Mouse (Mus musculus) effector memory CD4-positive, alpha-beta T cell, adult 7 months (primary cell): Measurements from ENCODE around the gene Olfr976. TPM values are rescaled to one million over a fixed set of nuclear protein-coding genes. Genes with fewer than 3 reads are reported as not detected.

Experiments used
- polyA plus RNA-seq: library from polyadenylated mRNA; unstranded; fragments of 100-300 nt; shearing (Covaris generic); gene quantifications from one replicate; pipeline ENCODE4 v1.2.1, GENCODE M21; 2017

Gene Olfr976
- not detected for polyA plus RNA-seq

GRCm38 (mm10) chr9:39961033-39961432 lies at the start of gene Olfr976:
Gene Olfr976, minus strand, starts transcription at chr9:39961133.

GRCm38 (mm10) chr9:40009482-40009881 lies 48.5 kb upstream of the Olfr976 start, which contains the start of gene Olfr980:
Gene Olfr980, minus strand, starts transcription at chr9:40009582.

DNA sequence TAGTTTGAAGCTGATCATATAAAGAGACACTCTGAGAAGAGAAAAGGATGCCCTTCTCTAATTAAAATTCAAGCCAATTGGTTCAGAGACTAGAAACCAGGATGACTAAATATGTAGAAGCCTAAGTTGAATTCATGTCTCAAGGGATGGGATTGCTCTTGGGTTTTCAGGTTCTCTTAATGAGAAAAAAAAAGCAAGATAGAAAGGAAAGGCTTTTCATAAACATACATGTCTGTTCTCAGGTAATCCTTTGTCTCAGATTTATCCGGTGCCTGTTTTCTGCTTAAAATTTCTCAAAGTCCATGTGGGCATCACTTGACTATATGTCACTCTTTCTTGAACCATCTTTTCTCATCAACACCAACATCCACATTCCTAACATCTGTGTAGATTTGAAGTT lies 42.4 kb upstream of the Olfr976 start, which contains the start of gene Olfr979:
Olfr979 (minus strand) TSS at position 101 of the 400 bp plus-strand sequence.

GRCm38 (mm10) chr9:39991813-39992212 lies 30.9 kb upstream of the Olfr976 start, which contains the start of gene Olfr978:
Gene Olfr978, plus strand, starts transcription at chr9:39992113.

DNA sequence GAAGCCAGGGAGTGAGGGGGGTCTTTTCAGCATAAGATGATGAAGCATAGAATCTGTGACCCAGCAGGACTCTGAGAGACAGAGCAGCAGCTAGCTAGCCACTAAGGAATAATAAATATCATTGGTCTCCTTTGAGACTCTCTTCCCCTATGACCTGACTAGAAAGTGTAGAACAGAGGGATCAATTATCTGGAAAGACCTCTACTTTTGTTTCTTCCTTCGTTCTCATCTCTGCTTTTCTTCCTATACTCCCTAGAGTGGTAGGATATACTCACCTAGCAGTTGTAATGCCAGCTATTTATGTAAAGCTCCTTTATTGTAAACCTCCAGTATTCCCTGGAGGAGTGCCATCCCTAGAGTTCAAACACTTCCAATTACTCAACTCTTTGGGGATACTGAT lies 9.0 kb downstream of the Olfr976 start, which contains the start of gene Olfr975:
Olfr975 (minus strand) TSS at position 101 of the 400 bp plus-strand sequence.

DNA sequence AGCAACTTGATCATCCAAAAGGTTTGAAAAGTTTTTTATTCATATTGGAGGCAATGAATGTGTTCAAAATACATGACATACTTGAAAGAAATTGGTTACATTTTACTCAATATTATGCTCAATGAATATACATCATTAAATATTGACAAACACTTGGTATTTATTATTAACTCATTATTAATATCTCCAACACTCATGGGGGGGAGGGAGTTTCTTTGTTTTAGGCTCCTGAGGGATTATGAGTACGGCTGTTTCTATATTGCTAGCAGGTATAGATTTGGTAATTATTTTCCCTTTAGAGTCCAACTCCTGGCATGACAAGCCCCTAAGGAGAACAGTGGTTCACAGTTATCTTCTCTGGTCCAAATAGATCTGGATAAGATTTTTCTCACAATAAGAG lies 23.7 kb downstream of the Olfr976 start, which contains the start of gene Olfr974:
Olfr974 (plus strand) TSS at position 301 of the 400 bp plus-strand sequence.

DNA sequence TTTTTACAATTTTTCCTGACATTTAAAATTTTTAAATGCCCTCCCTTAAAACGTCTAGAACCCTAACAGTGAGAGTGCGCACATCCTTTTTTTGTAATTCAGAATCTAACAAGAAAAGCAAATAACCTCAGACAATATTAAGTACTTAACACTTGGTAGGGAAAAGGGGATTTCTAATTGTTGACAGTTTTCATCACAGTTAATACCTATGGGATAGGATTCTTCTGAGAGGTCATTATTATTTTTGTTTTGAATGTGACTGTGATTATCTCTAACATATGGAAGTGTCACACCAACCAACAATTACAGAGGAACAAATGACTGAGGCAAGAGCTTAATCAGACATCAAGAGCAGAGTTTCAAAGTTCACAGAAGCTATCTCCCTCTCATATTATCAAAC lies 53.9 kb downstream of the Olfr976 start, which contains the start of gene Olfr229:
Olfr229 (plus strand) TSS at position 301 of the 400 bp plus-strand sequence.

Other genes with a start within 250 kb of the Olfr976 start
- not detected for gene Olfr965, start 249.8 kb downstream of the Olfr976 start, polyA plus RNA-seq
- 0.52 TPM for gene Olfr150, start 230.2 kb downstream of the Olfr976 start, polyA plus RNA-seq
- not detected for gene Olfr967, start 214.9 kb downstream of the Olfr976 start, polyA plus RNA-seq
- gene Olfr968, start 177.9 kb downstream of the Olfr976 start, polyA plus RNA-seq = not detected
- gene Olfr969, start 170.2 kb downstream of the Olfr976 start, polyA plus RNA-seq = 0.55 TPM
- not detected for gene Olfr970, start 152.3 kb downstream of the Olfr976 start, polyA plus RNA-seq
- not detected for gene Olfr971, start 124.3 kb downstream of the Olfr976 start, polyA plus RNA-seq
- gene Olfr972, start 94.7 kb downstream of the Olfr976 start, polyA plus RNA-seq = not detected
- not detected for gene Olfr229, start 53.8 kb downstream of the Olfr976 start, polyA plus RNA-seq
- gene Olfr974, start 23.6 kb downstream of the Olfr976 start, polyA plus RNA-seq = 0.24 TPM
- gene Olfr975, start 9.1 kb downstream of the Olfr976 start, polyA plus RNA-seq = not detected
- 0.49 TPM for gene Olfr978, start 31.0 kb upstream of the Olfr976 start, polyA plus RNA-seq
- gene Olfr979, start 42.3 kb upstream of the Olfr976 start, polyA plus RNA-seq = not detected
- 0.12 TPM for gene Olfr980, start 48.4 kb upstream of the Olfr976 start, polyA plus RNA-seq
- not detected for gene Olfr981, start 60.3 kb upstream of the Olfr976 start, polyA plus RNA-seq
- gene Olfr982, start 112.7 kb upstream of the Olfr976 start, polyA plus RNA-seq = 0.55 TPM
- gene Olfr983, start 132.5 kb upstream of the Olfr976 start, polyA plus RNA-seq = not detected
- not detected for gene Olfr984, start 153.1 kb upstream of the Olfr976 start, polyA plus RNA-seq
- gene Olfr985, start 169.1 kb upstream of the Olfr976 start, polyA plus RNA-seq = not detected
- gene Tmem225, start 187.0 kb upstream of the Olfr976 start, polyA plus RNA-seq = 0.39 TPM
- gene Olfr986, start 219.8 kb upstream of the Olfr976 start, polyA plus RNA-seq = 0.11 TPM
- 1.2 TPM for gene Zfp202, start 231.2 kb upstream of the Olfr976 start, polyA plus RNA-seq